Mouse (Mus musculus): ENCODE measurements at regions not wholly inside any gene's neighbourhood (a gene's known extent, or its start where the extent isn't known, plus 50 kb on each side); places are given as distances from the start of the nearest gene placed in this dataset.

DNA sequence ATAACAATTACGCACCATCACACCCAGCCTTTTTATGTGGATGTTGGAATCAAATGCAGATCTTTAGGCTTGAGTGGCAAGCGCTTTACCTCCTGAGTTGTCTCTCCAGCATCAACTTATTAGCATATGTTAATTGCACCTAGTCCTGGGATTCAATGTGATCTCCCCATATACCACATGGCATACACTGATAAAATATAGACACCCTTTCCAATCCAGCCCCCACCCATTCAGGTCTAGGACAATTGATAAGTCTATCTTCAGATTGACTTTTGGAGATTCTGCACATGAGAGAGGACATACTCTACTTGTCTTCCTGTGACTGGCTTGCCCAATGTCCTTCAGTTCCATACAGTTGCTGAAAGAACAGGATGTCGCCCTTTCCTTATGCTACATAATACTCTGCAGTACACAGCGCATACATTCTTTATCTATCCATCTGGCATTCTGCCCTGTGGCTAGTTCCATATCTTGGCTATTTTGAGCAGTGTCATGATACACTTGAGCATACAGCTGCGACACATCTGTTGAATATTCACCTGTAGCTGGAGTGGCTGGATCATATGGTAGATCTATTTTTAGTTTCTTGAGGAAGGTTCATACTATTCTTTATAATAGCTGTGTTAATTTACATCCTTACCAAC, 120.3 kb downstream of the Gsdmc2 start:
- no peak overlapping the region for H3K9ac ChIP-seq (ENCODE audit: low read depth, low read length)
- 94% methylated on average over 5 of the region's 5 CpGs for WGBS
- no peaks in the 10 kb centered on the region for H3K27me3 ChIP-seq (replicated peaks; ENCODE audit: control insufficient read depth, insufficient read depth, low read length)
- no peaks in the 10 kb centered on the region for H3K9me3 ChIP-seq (ENCODE audit: control insufficient read depth, low read length)
- no peaks in the 10 kb centered on the region for H3K4me1 ChIP-seq (ENCODE audit: control insufficient read depth, insufficient read depth, low read depth, low read length)
- no peaks in the 10 kb centered on the region for H3K36me3 ChIP-seq (ENCODE audit: control insufficient read depth, insufficient read depth, low read length)
- H3K27ac ChIP-seq (ENCODE audit: low read depth, low read length), result no peak overlapping the region
- no peak for ATAC-seq
- H3K4me2 ChIP-seq (ENCODE audit: low read length), result no peak overlapping the region
- H3K4me3 ChIP-seq (ENCODE audit: low read length), result no peak overlapping the region

DNA sequence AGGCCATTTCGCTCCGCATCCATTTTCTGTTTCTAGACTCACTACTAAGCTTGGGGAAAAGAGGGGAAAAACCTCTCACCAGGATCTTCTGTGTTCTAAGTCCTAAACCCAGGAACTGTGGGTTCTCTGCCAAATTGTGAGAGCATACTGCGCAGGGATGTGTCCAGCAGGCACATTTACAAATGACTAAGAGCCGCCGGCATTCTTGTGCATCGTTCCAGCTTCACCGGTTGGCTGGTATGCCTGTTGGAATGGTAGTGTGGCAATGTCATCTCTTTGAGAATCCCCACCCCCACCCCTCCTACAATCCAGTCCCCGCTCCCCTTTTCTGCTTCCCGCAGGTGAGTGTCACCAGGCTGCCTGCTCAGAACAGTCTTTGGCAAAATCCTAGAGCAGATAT, 122.0 kb downstream of the Gsdmc2 start:
- Histone ChIP-seq H3K4me2 (ENCODE audit: low read length) (no peak overlapping the region), H3K4me1 (ENCODE audit: control insufficient read depth, insufficient read depth, low read depth, low read length) (no peaks in the 10 kb centered on the region), H3K4me3 (ENCODE audit: low read length) (no peak overlapping the region), H3K9ac (ENCODE audit: low read depth, low read length) (no peak overlapping the region), H3K36me3 (ENCODE audit: control insufficient read depth, insufficient read depth, low read length) (no peaks in the 10 kb centered on the region), H3K27ac (ENCODE audit: low read depth, low read length) (no peak overlapping the region), H3K27me3 (replicated peaks; ENCODE audit: control insufficient read depth, insufficient read depth, low read length) (no peaks in the 10 kb centered on the region), H3K9me3 (ENCODE audit: control insufficient read depth, low read length) (no peaks in the 10 kb centered on the region)
- ATAC-seq, result no peak
- 59% methylated on average over 9 of the region's 9 CpGs for WGBS

- no peak for ATAC-seq
- WGBS, result 66% methylated on average over 3 of the region's 3 CpGs
- H3K27ac ChIP-seq (ENCODE audit: low read depth, low read length), result no peak overlapping the region
- no peak overlapping the region for H3K4me3 ChIP-seq (ENCODE audit: low read length)
- H3K36me3 ChIP-seq (ENCODE audit: control insufficient read depth, insufficient read depth, low read length), result no peaks in the 10 kb centered on the region
- no peaks in the 10 kb centered on the region for H3K27me3 ChIP-seq (replicated peaks; ENCODE audit: control insufficient read depth, insufficient read depth, low read length)
- H3K4me1 ChIP-seq (ENCODE audit: control insufficient read depth, insufficient read depth, low read depth, low read length), result no peaks in the 10 kb centered on the region
- H3K4me2 ChIP-seq (ENCODE audit: low read length), result no peak overlapping the region
- H3K9me3 ChIP-seq (ENCODE audit: control insufficient read depth, low read length), result no peaks in the 10 kb centered on the region
- H3K9ac ChIP-seq (ENCODE audit: low read depth, low read length), result no peak overlapping the region
These were observed 123.2 kb downstream of the Gsdmc2 start for GRCm38 (mm10) chr15:63721669-63722357.

GRCm38 (mm10) chr15:63717812-63718211, 127.2 kb downstream of the Gsdmc2 start:
- no peaks in the 10 kb centered on the region for H3K9me3 ChIP-seq (ENCODE audit: control insufficient read depth, low read length)
- no peak overlapping the region for H3K9ac ChIP-seq (ENCODE audit: low read depth, low read length)
- H3K36me3 ChIP-seq (ENCODE audit: control insufficient read depth, insufficient read depth, low read length), result no peaks in the 10 kb centered on the region
- no peak overlapping the region for H3K27ac ChIP-seq (ENCODE audit: low read depth, low read length)
- no peak overlapping the region for H3K4me3 ChIP-seq (ENCODE audit: low read length)
- WGBS, result 92% methylated on average over 8 of the region's 8 CpGs
- no peaks in the 10 kb centered on the region for H3K27me3 ChIP-seq (replicated peaks; ENCODE audit: control insufficient read depth, insufficient read depth, low read length)
- no peak overlapping the region for H3K4me2 ChIP-seq (ENCODE audit: low read length)
- no peaks in the 10 kb centered on the region for H3K4me1 ChIP-seq (ENCODE audit: control insufficient read depth, insufficient read depth, low read depth, low read length)
- no peak for ATAC-seq

- H3K27me3 ChIP-seq (replicated peaks; ENCODE audit: control insufficient read depth, insufficient read depth, low read length), result no peaks in the 10 kb centered on the region
- no peak overlapping the region for H3K9ac ChIP-seq (ENCODE audit: low read depth, low read length)
- H3K27ac ChIP-seq (ENCODE audit: low read depth, low read length), result no peak overlapping the region
- H3K36me3 ChIP-seq (ENCODE audit: control insufficient read depth, insufficient read depth, low read length), result no peaks in the 10 kb centered on the region
- no peak overlapping the region for H3K4me2 ChIP-seq (ENCODE audit: low read length)
- ATAC-seq, result no peak
- H3K9me3 ChIP-seq (ENCODE audit: control insufficient read depth, low read length), result no peaks in the 10 kb centered on the region
- no peak overlapping the region for H3K4me3 ChIP-seq (ENCODE audit: low read length)
- WGBS, result 88% methylated on average over 3 of the region's 3 CpGs
- no peaks in the 10 kb centered on the region for H3K4me1 ChIP-seq (ENCODE audit: control insufficient read depth, insufficient read depth, low read depth, low read length)
These were observed 131.3 kb downstream of the Gsdmc2 start for GRCm38 (mm10) chr15:63713697-63714096.

DNA sequence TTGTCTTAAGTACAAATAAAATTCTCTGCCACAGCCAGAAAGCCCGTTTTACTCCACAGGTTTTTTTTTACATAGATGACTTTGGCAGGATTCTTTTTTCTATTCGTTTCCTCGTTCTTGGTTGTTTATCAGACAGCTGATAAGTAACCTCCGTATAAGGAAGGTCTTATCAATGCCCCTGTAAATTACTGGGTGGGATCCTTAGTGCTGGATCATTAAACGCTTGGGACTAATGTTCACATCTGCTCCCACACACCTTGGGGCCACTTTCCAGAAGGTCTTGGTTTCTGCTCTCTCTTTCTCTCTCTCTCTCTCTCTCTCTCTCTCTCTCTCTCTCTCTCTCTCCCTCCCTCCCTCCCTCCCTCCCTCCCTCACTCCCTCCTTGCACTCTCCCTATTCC, 134.6 kb downstream of the Gsdmc2 start:
- Histone ChIP-seq H3K27me3 (replicated peaks; ENCODE audit: control insufficient read depth, insufficient read depth, low read length) (no peaks in the 10 kb centered on the region), H3K4me2 (ENCODE audit: low read length) (no peak overlapping the region), H3K9me3 (ENCODE audit: control insufficient read depth, low read length) (no peaks in the 10 kb centered on the region), H3K4me1 (ENCODE audit: control insufficient read depth, insufficient read depth, low read depth, low read length) (no peaks in the 10 kb centered on the region), H3K27ac (ENCODE audit: low read depth, low read length) (no peak overlapping the region), H3K9ac (ENCODE audit: low read depth, low read length) (no peak overlapping the region), H3K4me3 (ENCODE audit: low read length) (no peak overlapping the region), H3K36me3 (ENCODE audit: control insufficient read depth, insufficient read depth, low read length) (no peaks in the 10 kb centered on the region)
- 77% methylated on average over 5 of the region's 5 CpGs for WGBS
- no peak for ATAC-seq

DNA sequence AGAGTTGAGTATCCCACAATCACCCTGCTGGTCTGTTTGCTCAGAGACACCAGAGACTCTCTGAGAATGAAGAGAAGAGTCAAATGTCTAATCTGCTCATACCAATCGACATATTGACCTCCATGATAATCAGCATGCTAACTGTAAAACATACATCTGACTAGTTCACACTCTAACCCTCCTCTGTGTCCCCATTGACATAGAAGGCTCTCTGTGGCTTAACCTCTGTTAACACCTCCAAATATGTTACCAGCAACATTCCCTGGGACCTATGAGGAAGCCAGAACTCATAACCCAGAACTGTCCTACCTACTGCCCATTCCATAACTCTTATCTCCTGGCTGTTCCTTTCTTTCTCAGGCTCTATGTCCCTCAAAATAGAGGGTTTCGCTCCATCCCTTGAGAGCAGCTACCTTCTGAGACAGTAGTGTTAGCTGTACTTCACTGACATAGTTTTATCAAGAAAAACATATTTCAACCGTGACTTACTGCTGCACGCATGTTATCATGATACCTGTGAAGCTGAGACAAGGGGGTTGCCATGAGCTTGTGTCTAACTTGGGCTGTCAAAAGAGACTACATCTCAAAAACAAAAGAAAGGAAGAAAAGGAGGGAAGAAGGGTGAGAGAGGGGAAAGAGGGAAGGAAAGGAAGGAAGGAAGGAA, 135.6 kb downstream of the Gsdmc2 start:
- H3K4me2 ChIP-seq (ENCODE audit: low read length), result no peak overlapping the region
- H3K4me3 ChIP-seq (ENCODE audit: low read length), result no peak overlapping the region
- 95% methylated on average over 4 of the region's 4 CpGs for WGBS
- no peaks in the 10 kb centered on the region for H3K36me3 ChIP-seq (ENCODE audit: control insufficient read depth, insufficient read depth, low read length)
- no peaks in the 10 kb centered on the region for H3K9me3 ChIP-seq (ENCODE audit: control insufficient read depth, low read length)
- H3K9ac ChIP-seq (ENCODE audit: low read depth, low read length), result no peak overlapping the region
- no peaks in the 10 kb centered on the region for H3K4me1 ChIP-seq (ENCODE audit: control insufficient read depth, insufficient read depth, low read depth, low read length)
- H3K27ac ChIP-seq (ENCODE audit: low read depth, low read length), result no peak overlapping the region
- H3K27me3 ChIP-seq (replicated peaks; ENCODE audit: control insufficient read depth, insufficient read depth, low read length), result no peaks in the 10 kb centered on the region
- no peak for ATAC-seq

GRCm38 (mm10) chr15:63704636-63705035, 140.3 kb downstream of the Gsdmc2 start:
- no peak overlapping the region for H3K27ac ChIP-seq (ENCODE audit: low read depth, low read length)
- H3K36me3 ChIP-seq (ENCODE audit: control insufficient read depth, insufficient read depth, low read length), result no peaks in the 10 kb centered on the region
- H3K9me3 ChIP-seq (ENCODE audit: control insufficient read depth, low read length), result no peaks in the 10 kb centered on the region
- H3K4me3 ChIP-seq (ENCODE audit: low read length), result no peak overlapping the region
- no peak overlapping the region for H3K4me2 ChIP-seq (ENCODE audit: low read length)
- H3K27me3 ChIP-seq (replicated peaks; ENCODE audit: control insufficient read depth, insufficient read depth, low read length), result no peaks in the 10 kb centered on the region
- WGBS, result 91% methylated on average over 8 of the region's 8 CpGs
- H3K9ac ChIP-seq (ENCODE audit: low read depth, low read length), result no peak overlapping the region
- H3K4me1 ChIP-seq (ENCODE audit: control insufficient read depth, insufficient read depth, low read depth, low read length), result no peaks in the 10 kb centered on the region
- no peak for ATAC-seq

- Histone ChIP-seq H3K4me1 (ENCODE audit: control insufficient read depth, insufficient read depth, low read depth, low read length) (no peaks in the 10 kb centered on the region), H3K9me3 (ENCODE audit: control insufficient read depth, low read length) (no peaks in the 10 kb centered on the region), H3K36me3 (ENCODE audit: control insufficient read depth, insufficient read depth, low read length) (no peaks in the 10 kb centered on the region), H3K27ac (ENCODE audit: low read depth, low read length) (no peak overlapping the region), H3K27me3 (replicated peaks; ENCODE audit: control insufficient read depth, insufficient read depth, low read length) (no peaks in the 10 kb centered on the region), H3K9ac (ENCODE audit: low read depth, low read length) (no peak overlapping the region), H3K4me2 (ENCODE audit: low read length) (no peak overlapping the region), H3K4me3 (ENCODE audit: low read length) (no peak overlapping the region)
- 96% methylated on average over 10 of the region's 10 CpGs for WGBS
- ATAC-seq, result no peak
These were observed 147.1 kb downstream of the Gsdmc2 start for GRCm38 (mm10) chr15:63697831-63698230.
